Mouse (Mus musculus): Measurements from ENCODE around the gene Atxn2. TPM values are rescaled to one million over a fixed set of nuclear protein-coding genes. Genes with fewer than 3 reads are reported as not detected.

The Atxn2 gene
- polyA plus RNA-seq, 1 experiment from 2014 or later = 75.2 TPM

DNA sequence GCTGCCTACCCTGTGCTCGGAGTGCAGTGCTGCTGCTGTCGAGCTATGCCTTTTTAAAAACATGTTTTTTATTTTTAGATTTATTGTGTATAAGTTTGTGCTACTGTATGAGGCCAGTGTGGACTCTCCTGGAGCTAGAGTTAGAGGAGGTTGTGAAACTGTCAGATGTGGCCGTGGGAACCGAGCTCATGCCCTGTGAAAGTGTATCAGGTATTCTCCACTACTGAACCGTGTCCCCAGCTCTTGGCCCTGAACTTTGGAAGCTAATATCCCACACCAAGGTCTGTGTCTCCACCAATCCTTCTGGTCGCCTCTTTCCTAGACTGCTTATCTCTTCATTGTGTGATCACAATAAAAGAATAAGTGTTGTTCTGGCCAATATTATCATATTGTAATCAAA is 51.8 kb downstream of the Atxn2 start:
- ATAC-seq (ENCODE audit: low FRiP score) (no peak), DNase-seq (ENCODE audit: low spot score) (no peak)
- no peaks in the 10 kb centered on the region for H3K9me3 ChIP-seq (ENCODE audit: control insufficient read depth, low read length)
- H3K4me2 ChIP-seq (replicated peaks; ENCODE audit: low read depth, low read length) = no peak overlapping the region
- H3K4me3 ChIP-seq (ENCODE audit: low read depth, low read length) = no peak overlapping the region
- no peak overlapping the region for H3K9ac ChIP-seq (ENCODE audit: low read depth, low read length)
- H3K4me1 ChIP-seq (replicated peaks; ENCODE audit: control insufficient read depth, insufficient read depth, low read length) = no peaks in the 10 kb centered on the region
- 90% methylated on average over 6 of the region's 6 CpGs for WGBS
- H3K27me3 ChIP-seq (ENCODE audit: control insufficient read depth, insufficient read depth, low read length) = no peaks in the 10 kb centered on the region
- H3K36me3 ChIP-seq (ENCODE audit: control insufficient read depth, insufficient read depth, low read length) = no peaks in the 10 kb centered on the region
- H3K27ac ChIP-seq (ENCODE audit: low read depth, low read length) = no peak overlapping the region

DNA sequence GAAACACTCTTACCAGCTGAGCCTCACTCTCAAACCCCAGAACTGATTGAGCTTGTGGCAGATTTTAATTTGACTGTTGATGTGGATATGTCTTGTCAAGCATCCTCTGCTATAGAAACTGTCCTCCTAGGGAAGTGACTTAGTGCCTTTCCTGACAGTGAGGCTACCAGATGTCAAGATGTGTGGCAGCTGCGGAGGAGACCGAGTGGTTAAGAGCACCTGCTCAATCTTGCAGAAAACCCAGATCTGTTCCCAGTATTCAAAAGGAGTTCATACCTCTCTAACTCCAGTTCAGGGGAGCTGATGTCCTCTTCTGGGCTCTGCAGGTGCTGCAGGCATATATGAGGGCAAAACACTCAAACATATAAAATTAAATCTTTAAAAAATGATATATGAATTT is 53.9 kb downstream of the Atxn2 start:
- Histone ChIP-seq H3K9ac (ENCODE audit: low read depth, low read length) (no peak overlapping the region), H3K36me3 (ENCODE audit: control insufficient read depth, insufficient read depth, low read length) (no peaks in the 10 kb centered on the region), H3K27me3 (ENCODE audit: control insufficient read depth, insufficient read depth, low read length) (no peaks in the 10 kb centered on the region), H3K27ac (ENCODE audit: low read depth, low read length) (no peak overlapping the region), H3K4me3 (ENCODE audit: low read depth, low read length) (no peak overlapping the region), H3K4me1 (replicated peaks; ENCODE audit: control insufficient read depth, insufficient read depth, low read length) (no peaks in the 10 kb centered on the region), H3K4me2 (replicated peaks; ENCODE audit: low read depth, low read length) (no peak overlapping the region), H3K9me3 (ENCODE audit: control insufficient read depth, low read length) (no peaks in the 10 kb centered on the region)
- 96% methylated on average over 2 of the region's 2 CpGs for WGBS
- DNase-seq (ENCODE audit: low spot score) = no peak
- ATAC-seq (ENCODE audit: low FRiP score) = no peak

DNA sequence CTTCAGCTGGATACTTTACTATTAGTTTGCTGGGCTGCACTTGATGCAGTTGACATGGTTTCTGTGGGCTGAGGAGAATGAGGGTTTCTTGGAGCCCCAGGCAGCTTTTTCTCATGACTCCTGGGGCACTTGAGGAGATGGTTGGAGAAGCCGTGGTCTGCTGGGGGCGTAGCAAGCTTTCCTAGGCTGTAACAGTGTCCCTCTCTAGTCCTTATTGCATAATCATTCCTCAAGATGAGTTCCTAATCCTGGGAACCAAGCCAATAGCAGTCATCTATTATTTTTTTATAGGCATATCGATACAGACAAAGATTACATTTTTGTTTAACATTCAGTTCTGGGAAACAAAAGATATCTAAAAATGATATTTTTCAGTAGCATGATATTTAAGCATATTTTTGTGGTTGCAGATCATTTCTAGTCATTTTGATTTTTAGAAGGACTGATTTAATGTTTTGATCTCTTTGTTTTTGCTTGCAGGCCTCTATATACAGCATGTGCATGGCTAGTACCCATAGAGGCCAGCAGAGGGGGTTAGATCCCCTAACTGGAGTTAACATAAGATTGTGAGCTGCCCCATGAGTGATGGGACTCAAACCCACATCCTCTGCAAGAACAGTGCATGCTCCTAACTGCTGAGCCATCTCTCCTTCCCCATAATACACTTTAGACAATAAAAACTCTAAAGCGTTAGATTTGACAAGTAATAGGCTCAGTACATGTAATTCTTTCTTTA is 55.1 kb downstream of the Atxn2 start:
- WGBS = 95% methylated on average over 4 of the region's 4 CpGs
- Histone ChIP-seq H3K9me3 (ENCODE audit: control insufficient read depth, low read length) (no peaks in the 10 kb centered on the region), H3K4me3 (ENCODE audit: low read depth, low read length) (no peak overlapping the region), H3K4me2 (replicated peaks; ENCODE audit: low read depth, low read length) (no peak overlapping the region), H3K27ac (ENCODE audit: low read depth, low read length) (no peak overlapping the region), H3K36me3 (ENCODE audit: control insufficient read depth, insufficient read depth, low read length) (no peaks in the 10 kb centered on the region), H3K27me3 (ENCODE audit: control insufficient read depth, insufficient read depth, low read length) (no peaks in the 10 kb centered on the region), H3K4me1 (replicated peaks; ENCODE audit: control insufficient read depth, insufficient read depth, low read length) (no peaks in the 10 kb centered on the region), H3K9ac (ENCODE audit: low read depth, low read length) (no peak overlapping the region)
- ATAC-seq (ENCODE audit: low FRiP score) = no peak
- no peak for DNase-seq (ENCODE audit: low spot score)

DNA sequence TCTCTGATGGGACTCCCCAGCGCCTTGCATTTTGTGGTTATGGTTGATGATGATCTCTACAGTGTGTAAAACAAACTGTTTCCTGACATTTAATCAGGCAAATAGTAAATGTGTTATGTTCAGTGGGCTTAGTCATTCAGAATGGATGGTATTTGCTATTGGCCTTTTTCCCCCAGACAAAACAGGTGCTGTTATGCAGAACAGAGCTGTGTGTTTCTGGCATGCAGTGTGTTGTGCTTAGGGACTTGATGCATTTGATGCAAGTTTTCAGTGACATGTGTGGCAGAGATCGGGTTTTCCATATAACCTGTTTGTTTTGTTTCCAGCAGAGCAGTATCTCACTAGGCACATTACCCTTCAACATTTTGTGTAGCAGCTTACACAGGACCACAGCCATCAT is 56.4 kb downstream of the Atxn2 start:
- H3K4me1 ChIP-seq (replicated peaks; ENCODE audit: control insufficient read depth, insufficient read depth, low read length) = no peaks in the 10 kb centered on the region
- H3K4me2 ChIP-seq (replicated peaks; ENCODE audit: low read depth, low read length) = no peak overlapping the region
- no peaks in the 10 kb centered on the region for H3K36me3 ChIP-seq (ENCODE audit: control insufficient read depth, insufficient read depth, low read length)
- no peaks in the 10 kb centered on the region for H3K9me3 ChIP-seq (ENCODE audit: control insufficient read depth, low read length)
- no peak overlapping the region for H3K4me3 ChIP-seq (ENCODE audit: low read depth, low read length)
- no peaks in the 10 kb centered on the region for H3K27me3 ChIP-seq (ENCODE audit: control insufficient read depth, insufficient read depth, low read length)
- H3K9ac ChIP-seq (ENCODE audit: low read depth, low read length) = no peak overlapping the region
- DNase-seq (ENCODE audit: low spot score) = no peak
- ATAC-seq (ENCODE audit: low FRiP score) = no peak
- 89% methylated on average over 2 of the region's 2 CpGs for WGBS
- no peak overlapping the region for H3K27ac ChIP-seq (ENCODE audit: low read depth, low read length)

DNA sequence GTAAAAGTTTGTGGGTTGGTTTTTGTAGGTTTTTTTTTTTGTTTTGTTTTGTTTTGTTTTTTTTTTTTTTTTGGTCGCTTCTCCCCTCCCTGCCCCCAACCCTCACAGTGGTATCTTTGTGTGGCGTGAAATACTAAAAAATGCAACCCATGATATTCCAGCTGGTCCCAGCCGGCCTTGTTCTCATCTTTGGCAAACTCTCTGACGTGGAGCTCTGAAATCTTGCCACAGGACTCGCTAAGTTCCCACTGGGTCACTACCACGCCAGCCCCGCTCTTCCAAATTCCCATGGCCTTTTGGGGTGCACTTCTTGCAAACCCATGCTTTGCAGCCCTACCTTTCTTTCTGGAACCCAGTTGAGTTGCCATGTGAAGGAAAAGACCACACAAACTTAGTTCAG is 58.7 kb downstream of the Atxn2 start:
- Histone ChIP-seq H3K4me1 (replicated peaks; ENCODE audit: control insufficient read depth, insufficient read depth, low read length) (no peaks in the 10 kb centered on the region), H3K9ac (ENCODE audit: low read depth, low read length) (no peak overlapping the region), H3K4me2 (replicated peaks; ENCODE audit: low read depth, low read length) (no peak overlapping the region), H3K4me3 (ENCODE audit: low read depth, low read length) (no peak overlapping the region), H3K27ac (ENCODE audit: low read depth, low read length) (no peak overlapping the region), H3K9me3 (ENCODE audit: control insufficient read depth, low read length) (no peaks in the 10 kb centered on the region), H3K27me3 (ENCODE audit: control insufficient read depth, insufficient read depth, low read length) (no peaks in the 10 kb centered on the region), H3K36me3 (ENCODE audit: control insufficient read depth, insufficient read depth, low read length) (no peaks in the 10 kb centered on the region)
- 92% methylated on average over 7 of the region's 7 CpGs for WGBS
- ATAC-seq (ENCODE audit: low FRiP score) (no peak), DNase-seq (ENCODE audit: low spot score) (no peak)

DNA sequence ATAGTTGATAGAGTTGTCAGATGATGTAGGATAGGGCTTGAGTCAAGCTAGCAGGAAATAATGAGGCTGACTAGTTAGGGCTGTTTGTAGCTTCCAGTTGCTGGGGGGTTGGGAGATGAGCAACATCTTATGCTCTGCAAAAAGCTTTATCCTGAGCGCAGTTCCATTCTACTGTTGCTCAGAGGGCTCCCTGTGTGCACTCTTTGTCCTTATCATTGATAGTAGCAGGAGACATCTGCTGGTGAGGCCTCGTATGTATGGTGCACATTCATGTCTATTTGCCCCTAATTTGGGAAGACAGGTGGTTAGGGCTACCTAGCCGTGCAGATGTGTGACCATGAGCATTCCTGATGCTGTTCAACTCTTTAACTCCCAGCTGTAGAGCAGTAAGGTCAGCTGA is 60.5 kb downstream of the Atxn2 start:
- no peaks in the 10 kb centered on the region for H3K9me3 ChIP-seq (ENCODE audit: control insufficient read depth, low read length)
- no peak overlapping the region for H3K9ac ChIP-seq (ENCODE audit: low read depth, low read length)
- no peaks in the 10 kb centered on the region for H3K27me3 ChIP-seq (ENCODE audit: control insufficient read depth, insufficient read depth, low read length)
- H3K4me3 ChIP-seq (ENCODE audit: low read depth, low read length) = no peak overlapping the region
- ATAC-seq (ENCODE audit: low FRiP score) = no peak
- H3K36me3 ChIP-seq (ENCODE audit: control insufficient read depth, insufficient read depth, low read length) = no peaks in the 10 kb centered on the region
- no peak for DNase-seq (ENCODE audit: low spot score)
- H3K27ac ChIP-seq (ENCODE audit: low read depth, low read length) = no peak overlapping the region
- H3K4me1 ChIP-seq (replicated peaks; ENCODE audit: control insufficient read depth, insufficient read depth, low read length) = no peaks in the 10 kb centered on the region
- H3K4me2 ChIP-seq (replicated peaks; ENCODE audit: low read depth, low read length) = no peak overlapping the region
- WGBS = 93% methylated on average over 3 of the region's 3 CpGs

DNA sequence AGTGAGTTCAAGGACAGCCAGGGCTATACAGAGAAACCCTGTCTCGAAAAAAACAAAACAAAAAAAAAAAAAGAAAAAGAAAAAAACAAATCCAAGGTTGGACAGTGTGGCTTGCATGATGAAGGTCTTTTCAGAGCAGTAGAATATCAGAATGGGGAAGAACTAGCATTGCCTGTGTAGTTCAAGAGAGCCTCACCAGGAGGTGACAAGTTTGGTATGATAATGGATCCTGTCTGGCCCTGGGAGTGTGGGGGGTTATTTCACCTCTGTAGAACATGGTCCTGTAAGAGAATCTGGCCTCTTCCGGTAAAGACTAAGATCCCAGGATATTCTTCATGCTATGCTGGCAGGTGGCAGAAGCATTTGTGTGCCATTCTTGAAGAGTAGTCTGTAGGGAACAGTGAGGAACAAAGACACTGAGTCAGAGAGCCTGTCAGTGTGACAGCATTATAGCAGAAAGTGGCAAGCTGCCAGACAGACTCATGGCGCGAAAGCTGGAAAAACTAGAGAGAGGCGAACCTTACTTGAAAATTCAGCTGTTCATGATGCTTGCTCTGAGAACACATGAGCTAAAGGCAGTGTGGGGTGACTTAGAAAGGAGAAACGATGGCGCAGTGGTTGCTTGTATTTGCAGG is 67.5 kb downstream of the Atxn2 start:
- Histone ChIP-seq H3K4me3 (ENCODE audit: low read depth, low read length) (no peak overlapping the region), H3K9me3 (ENCODE audit: control insufficient read depth, low read length) (no peaks in the 10 kb centered on the region), H3K36me3 (ENCODE audit: control insufficient read depth, insufficient read depth, low read length) (no peaks in the 10 kb centered on the region; the same call in 1 of the 2 replicates), H3K4me2 (replicated peaks; ENCODE audit: low read depth, low read length) (no peak overlapping the region), H3K27me3 (ENCODE audit: control insufficient read depth, insufficient read depth, low read length) (no peaks in the 10 kb centered on the region), H3K27ac (ENCODE audit: low read depth, low read length) (no peak overlapping the region), H3K9ac (ENCODE audit: low read depth, low read length) (no peak overlapping the region), H3K4me1 (replicated peaks; ENCODE audit: control insufficient read depth, insufficient read depth, low read length) (no peaks in the 10 kb centered on the region)
- no peak for ATAC-seq (ENCODE audit: low FRiP score)
- DNase-seq (ENCODE audit: low spot score) = no peak
- WGBS = 94% methylated on average over 7 of the region's 7 CpGs

DNA sequence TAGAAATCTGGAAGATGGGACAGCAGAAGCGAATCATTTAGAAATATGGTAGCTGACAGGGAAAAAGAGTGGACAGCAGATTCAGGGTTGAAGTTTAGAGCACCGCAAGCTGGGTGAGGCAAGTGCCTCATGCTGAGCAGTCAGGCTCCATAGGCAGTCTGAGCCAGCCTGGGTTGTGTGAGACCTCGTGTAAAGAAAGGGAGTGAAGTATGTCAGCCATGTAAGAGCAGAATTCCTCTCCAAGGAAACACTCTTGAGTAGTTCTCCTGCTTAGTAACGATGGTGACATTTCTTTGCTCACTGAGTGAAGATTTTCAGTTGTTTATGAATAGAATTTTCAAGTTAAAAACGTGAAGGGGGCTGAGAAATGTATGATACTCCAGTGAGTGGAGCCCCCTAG is 69.0 kb downstream of the Atxn2 start:
- DNase-seq (ENCODE audit: low spot score) = no peak
- no peak for ATAC-seq (ENCODE audit: low FRiP score)
- no peaks in the 10 kb centered on the region for H3K27me3 ChIP-seq (ENCODE audit: control insufficient read depth, insufficient read depth, low read length)
- H3K9ac ChIP-seq (ENCODE audit: low read depth, low read length) = no peak overlapping the region
- H3K27ac ChIP-seq (ENCODE audit: low read depth, low read length) = no peak overlapping the region
- WGBS = 85% methylated on average over 5 of the region's 5 CpGs
- no peaks in the 10 kb centered on the region; the same call in 1 of the 2 replicates for H3K36me3 ChIP-seq (ENCODE audit: control insufficient read depth, insufficient read depth, low read length)
- H3K4me2 ChIP-seq (replicated peaks; ENCODE audit: low read depth, low read length) = no peak overlapping the region
- no peak overlapping the region for H3K4me3 ChIP-seq (ENCODE audit: low read depth, low read length)
- no peaks in the 10 kb centered on the region for H3K4me1 ChIP-seq (replicated peaks; ENCODE audit: control insufficient read depth, insufficient read depth, low read length)
- H3K9me3 ChIP-seq (ENCODE audit: control insufficient read depth, low read length) = no peaks in the 10 kb centered on the region

DNA sequence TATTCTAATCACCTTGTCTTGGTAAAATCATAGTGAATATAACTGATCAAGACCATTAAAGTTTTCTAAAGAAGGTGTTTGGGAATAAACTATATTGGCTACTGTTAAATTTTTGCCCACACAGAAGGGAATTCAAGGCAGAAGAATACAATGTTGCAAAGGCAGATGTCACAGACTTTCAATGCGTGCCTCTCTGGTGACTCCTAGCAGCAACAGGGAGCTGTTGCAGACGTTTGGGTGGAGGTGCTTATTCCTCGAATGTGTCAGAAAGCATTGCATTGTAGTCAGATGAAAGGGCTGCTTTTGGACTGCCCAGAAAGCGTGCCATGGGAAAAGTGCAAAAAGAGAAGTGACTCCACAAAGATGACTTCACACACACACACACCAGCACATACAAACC is 71.3 kb downstream of the Atxn2 start:
- no peaks in the 10 kb centered on the region for H3K4me1 ChIP-seq (replicated peaks; ENCODE audit: control insufficient read depth, insufficient read depth, low read length)
- no peaks in the 10 kb centered on the region for H3K27me3 ChIP-seq (ENCODE audit: control insufficient read depth, insufficient read depth, low read length)
- H3K27ac ChIP-seq (ENCODE audit: low read depth, low read length) = no peak overlapping the region
- no peak overlapping the region for H3K4me2 ChIP-seq (replicated peaks; ENCODE audit: low read depth, low read length)
- H3K4me3 ChIP-seq (ENCODE audit: low read depth, low read length) = no peak overlapping the region
- 64% methylated on average over 4 of the region's 4 CpGs for WGBS
- no peak overlapping the region for H3K9ac ChIP-seq (ENCODE audit: low read depth, low read length)
- H3K36me3 ChIP-seq (ENCODE audit: control insufficient read depth, insufficient read depth, low read length) = no peaks in the 10 kb centered on the region; the same call in 1 of the 2 replicates
- ATAC-seq (ENCODE audit: low FRiP score) (no peak), DNase-seq (ENCODE audit: low spot score) (no peak)
- no peaks in the 10 kb centered on the region for H3K9me3 ChIP-seq (ENCODE audit: control insufficient read depth, low read length)

Data from hindbrain, embryonic 11.5 days (tissue).